Mouse (Mus musculus) hematopoietic stem cell, adult 5-6 weeks (primary cell): ENCODE data around the gene Amd1. TPM values are rescaled to one million over a fixed set of nuclear protein-coding genes. Genes with fewer than 3 reads are reported as not detected.

Experiments
- ATAC-seq, 2 experiments: fragments of 125-278 bp in 1 of 2; replicated peaks in 1 of 2; 2 replicates each; pipeline ENCODE4 v1.8.0; 2016 to 2017; ENCODE audit warnings: inconsistent platforms in 2 of 2, mild to moderate bottlenecking in 2 of 2, moderate number of reproducible peaks in 2 of 2, low read depth in 1 of 2, moderate TSS enrichment in 1 of 2; ENCODE audit not compliant: low FRiP score in 2 of 2, poor library complexity in 2 of 2, severe bottlenecking in 2 of 2, insufficient read depth in 1 of 2, low TSS enrichment in 1 of 2
- total RNA-seq: library from RNA; stranded (forward); fragments of 172-1452, 232-1000 nt; gene quantifications from 2 replicates; pipeline ENCODE4 v1.2.3, GENCODE M21; 2017

The Amd1 gene
- total RNA-seq, 1 experiment from 2014 or later = 193 TPM

- ATAC-seq = no peak
Measured at GRCm38 (mm10) chr10:40263691-40264090, 38.3 kb downstream of the Amd1 start.

DNA sequence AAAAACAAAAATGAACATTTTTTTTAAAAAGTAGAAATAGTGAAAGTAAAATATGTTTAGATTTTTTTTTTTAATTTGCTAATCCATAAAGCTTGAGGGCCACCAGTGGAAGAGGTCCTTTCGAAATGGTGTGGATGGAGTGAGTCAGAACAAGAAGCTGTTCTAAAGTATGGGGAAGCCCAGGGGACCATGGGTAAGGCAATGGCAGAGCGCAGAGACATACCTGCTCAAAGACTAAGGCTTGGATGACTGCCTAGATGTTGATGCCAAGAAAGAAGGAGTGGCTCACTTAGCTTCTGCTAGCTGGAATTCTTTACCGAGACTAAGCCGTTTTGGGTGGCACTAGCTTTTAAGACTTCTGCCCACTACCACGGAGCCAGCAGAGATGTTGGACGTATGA lies 39.8 kb downstream of the Amd1 start:
- no peak for ATAC-seq

DNA sequence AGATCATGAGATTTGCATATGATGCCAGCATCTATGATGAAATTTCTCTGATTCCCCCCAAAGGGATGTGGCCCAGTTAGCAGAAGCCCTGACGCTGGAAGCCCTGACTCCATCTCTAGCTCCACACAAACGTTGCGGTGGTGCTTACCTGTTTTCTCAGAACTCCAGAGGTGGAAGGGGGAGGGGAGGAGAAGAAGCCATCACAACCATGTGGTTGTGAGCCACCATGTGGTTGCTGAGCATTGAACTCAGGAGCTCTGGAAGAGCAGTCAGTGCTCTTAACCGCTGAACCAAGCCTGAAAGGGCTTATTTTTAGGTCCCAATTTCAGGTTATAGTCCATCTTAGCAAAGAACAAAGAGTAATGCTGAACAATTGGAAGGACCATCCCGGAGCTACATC lies 41.7 kb downstream of the Amd1 start:
- ATAC-seq = no peak

GRCm38 (mm10) chr10:40259542-40259941 lies 42.4 kb downstream of the Amd1 start:
- ATAC-seq = no peak

DNA sequence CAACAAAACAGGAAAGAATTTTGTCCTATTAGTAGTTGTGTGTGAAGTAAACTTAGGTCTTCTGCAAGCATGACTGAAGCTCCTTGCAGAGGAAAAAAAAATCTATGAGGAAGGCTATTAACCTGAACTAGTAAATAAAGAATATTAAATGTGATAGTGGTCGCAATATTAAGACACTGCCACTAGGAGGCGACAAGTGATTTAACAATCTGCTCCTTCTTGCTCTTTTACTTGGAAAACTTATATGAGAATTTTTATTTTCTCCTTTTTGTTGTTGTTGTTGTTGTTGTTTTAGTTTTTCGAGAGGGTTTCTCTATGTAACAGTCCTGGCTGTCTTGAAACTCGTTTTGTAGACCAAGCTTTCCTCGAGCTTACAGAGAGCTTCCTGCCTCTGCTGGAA lies 43.0 kb downstream of the Amd1 start:
- ATAC-seq = peak; percentile 46 to 49; a peak in 3 of 4 replicates

DNA sequence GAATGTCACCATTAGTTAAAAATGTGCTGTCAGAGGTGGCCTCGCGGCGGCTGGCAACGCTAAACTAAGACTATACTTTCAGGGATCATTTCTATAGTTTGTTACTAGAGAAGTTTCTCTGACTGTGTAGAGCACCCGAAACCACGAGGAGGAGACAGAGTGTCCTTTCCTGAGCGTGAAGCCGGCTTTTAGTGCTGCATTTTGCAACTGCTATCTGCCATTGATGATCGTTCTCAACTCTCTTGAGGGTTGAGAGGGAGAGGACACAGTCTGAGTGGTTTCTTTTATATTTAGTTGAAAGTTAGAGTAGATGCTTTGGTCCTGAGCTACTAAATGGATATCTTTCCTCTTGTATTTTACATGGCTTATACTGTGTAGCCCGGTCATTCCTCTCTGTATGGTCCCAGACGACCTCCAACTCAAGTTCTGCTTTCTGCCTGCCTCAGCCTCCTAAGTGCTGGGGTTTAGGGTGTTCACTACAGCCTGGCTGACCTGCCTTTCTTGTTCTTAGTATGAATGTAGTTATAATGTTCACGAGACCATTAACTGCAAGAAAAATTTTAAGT lies 43.5 kb downstream of the Amd1 start:
- ATAC-seq = peak; percentile 75 to 76

GRCm38 (mm10) chr10:40257414-40258255 lies 44.4 kb downstream of the Amd1 start, which contains the start of gene Gtf3c6:
Gtf3c6 (minus strand) TSS chr10:40258108.
- ATAC-seq = peak; percentile 70 to 76

DNA sequence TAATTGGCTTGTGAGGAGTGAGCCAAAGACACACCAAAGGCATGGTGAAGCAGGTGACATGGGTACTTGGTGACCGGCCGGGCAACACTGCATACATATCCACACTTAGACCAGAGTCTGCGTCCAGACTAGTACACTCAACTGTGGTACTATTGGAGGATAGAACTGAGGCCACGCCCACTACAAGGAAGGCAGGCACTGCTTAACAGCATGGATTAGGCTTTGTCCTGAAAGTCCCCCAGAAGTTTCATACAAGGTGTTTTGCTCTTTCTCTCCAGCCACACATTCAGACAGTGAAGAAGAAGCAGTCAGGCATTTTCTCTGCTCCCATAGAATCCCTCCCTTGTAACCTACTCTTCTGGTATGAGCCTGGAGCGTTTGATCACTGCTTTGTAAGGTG lies 45.3 kb downstream of the Amd1 start:
- ATAC-seq = peak; percentile 22 to 30; a peak in 1 of 4 replicates

GRCm38 (mm10) chr10:40250969-40251368 lies 51.0 kb downstream of the Amd1 start:
- ATAC-seq = no peak

- ATAC-seq = no peak
Measured at GRCm38 (mm10) chr10:40249625-40250024, 52.4 kb downstream of the Amd1 start.

DNA sequence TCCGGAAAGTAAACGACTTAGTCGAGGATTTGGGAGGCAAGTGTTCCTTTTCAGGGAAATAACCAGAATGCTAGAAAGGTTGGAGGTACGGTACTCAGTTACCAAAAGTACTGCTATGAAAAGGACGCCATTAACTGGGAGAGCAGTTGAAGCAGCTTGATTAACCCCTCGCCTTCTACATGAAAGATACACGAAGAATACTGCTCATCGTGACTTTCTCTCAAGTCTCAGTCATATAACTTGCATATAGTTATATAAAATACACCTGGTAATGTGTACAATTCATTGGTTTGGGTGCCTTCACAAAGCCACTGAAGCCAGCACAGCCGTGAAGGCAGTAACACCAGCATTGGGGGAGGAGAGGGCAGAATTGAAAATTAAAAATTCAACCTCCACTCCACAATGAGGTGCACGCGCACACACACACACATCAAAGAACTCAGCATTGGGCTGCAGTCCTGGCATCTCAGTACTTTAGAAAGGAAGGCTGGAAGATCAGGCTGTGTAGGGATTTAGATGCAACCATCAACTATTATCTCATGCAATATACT lies 54.7 kb downstream of the Amd1 start:
- ATAC-seq = no peak; a peak in 1 of 4 replicates

DNA sequence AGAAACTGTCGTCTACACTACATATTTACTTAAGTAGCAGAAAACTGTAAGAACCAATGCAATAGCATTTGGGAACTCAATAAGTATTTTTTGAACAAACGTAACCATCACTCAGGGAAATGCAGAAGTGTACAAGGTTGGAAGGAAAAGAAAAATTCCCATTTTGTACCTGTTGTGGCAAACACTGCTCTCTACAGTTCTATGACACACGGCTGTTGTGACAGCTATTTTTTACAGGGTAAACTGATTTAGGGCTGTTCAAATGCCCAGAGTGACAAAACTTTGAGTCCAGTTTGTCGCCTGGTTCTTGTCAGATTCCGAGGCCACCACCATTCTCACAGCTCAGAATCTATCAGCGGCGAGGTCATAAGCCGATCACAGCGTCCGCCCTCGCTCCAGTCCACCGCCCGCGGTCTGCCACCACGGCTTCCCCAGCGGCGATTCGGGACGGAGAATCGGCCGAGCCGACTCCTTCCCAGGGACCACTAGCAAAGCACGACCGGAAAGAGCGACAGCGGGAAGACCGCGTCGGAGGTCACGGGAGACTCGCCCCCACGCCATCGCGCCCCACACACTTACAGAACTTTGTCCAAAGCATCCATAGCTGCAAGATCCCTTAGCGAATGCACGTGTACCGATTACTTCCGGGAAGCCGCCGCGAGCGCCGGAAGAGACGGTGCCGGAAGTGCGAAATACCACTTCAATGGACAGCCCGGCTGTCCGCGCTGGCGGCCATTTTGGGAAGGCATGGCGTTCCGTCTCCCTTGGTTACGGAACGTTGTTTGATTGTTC lies 55.4 kb downstream of the Amd1 start, which contains the start of gene Rpf2:
TSS of gene Rpf2 (minus strand) at position 663 of the 792 bp plus-strand sequence.
- ATAC-seq = peak; percentile 87 to 97

- no peak for ATAC-seq
Measured at GRCm38 (mm10) chr10:40237826-40238225, 64.2 kb downstream of the Amd1 start.

Other genes starting within 250 kb of the Amd1 start
- gene Slc16a10, start 159.9 kb downstream of the Amd1 start, total RNA-seq = 12.8 and 19.6 TPM in 2 replicates
- 134 and 215 TPM in 2 replicates for gene Rpf2, start 55.1 kb downstream of the Amd1 start, total RNA-seq
- gene Gtf3c6, start 44.1 kb downstream of the Amd1 start, total RNA-seq = 201 and 321 TPM in 2 replicates
- gene Cdk19, start 37.4 kb upstream of the Amd1 start, total RNA-seq = 83.1 and 114 TPM in 2 replicates